Mouse (Mus musculus): Measurements from ENCODE around the gene Gsx1. TPM values are rescaled to one million over a fixed set of nuclear protein-coding genes. Genes with fewer than 3 reads are reported as not detected.

The Gsx1 gene
- 9.8 and 11.2 TPM in 2 replicates for polyA plus RNA-seq (2012; rRNA removed)

- TF ChIP-seq POLR2A (IDR thresholded peaks at IDR 0.05; ENCODE audit: borderline replicate concordance, extremely low read depth, insufficient read depth, insufficient read length, poor library complexity, severe bottlenecking) (no peak), CTCF (IDR thresholded peaks at IDR 0.05; ENCODE audit: borderline replicate concordance, extremely low read depth, insufficient read depth, insufficient read length) (no peak)
- peak; percentile 89 for DNase-seq (ENCODE audit: low read depth)
These were observed at the start of gene Gsx1 for GRCm38 (mm10) chr5:147188571-147188975. Gsx1 (plus strand) TSS chr5:147188696.

DNA sequence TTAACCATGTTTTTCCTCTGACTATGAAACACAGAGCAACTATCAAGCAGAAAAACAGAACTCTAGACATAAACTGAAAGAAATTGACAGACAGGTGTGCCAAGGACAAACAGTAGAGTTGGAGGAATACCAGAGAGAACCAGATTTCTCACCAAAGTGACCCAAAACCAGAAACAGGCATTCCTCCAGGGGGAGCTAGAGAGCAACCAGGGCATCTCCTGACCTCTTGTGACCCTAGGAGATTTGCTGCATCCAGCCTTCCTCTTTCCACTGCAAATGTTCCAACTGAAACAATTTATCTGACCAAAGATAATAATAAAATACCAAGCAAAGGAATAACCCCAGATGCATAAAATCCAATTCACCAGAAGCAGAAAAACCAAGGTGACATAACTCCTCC lies 41.2 kb upstream of the Gsx1 start:
- DNase-seq (ENCODE audit: low read depth) = no peak
- TF ChIP-seq POLR2A (IDR thresholded peaks at IDR 0.05; ENCODE audit: borderline replicate concordance, extremely low read depth, insufficient read depth, insufficient read length, poor library complexity, severe bottlenecking) = no peak
- TF ChIP-seq CTCF (IDR thresholded peaks at IDR 0.05; ENCODE audit: borderline replicate concordance, extremely low read depth, insufficient read depth, insufficient read length) = peak; percentile 7; the same call in 1 of the 2 replicates

DNA sequence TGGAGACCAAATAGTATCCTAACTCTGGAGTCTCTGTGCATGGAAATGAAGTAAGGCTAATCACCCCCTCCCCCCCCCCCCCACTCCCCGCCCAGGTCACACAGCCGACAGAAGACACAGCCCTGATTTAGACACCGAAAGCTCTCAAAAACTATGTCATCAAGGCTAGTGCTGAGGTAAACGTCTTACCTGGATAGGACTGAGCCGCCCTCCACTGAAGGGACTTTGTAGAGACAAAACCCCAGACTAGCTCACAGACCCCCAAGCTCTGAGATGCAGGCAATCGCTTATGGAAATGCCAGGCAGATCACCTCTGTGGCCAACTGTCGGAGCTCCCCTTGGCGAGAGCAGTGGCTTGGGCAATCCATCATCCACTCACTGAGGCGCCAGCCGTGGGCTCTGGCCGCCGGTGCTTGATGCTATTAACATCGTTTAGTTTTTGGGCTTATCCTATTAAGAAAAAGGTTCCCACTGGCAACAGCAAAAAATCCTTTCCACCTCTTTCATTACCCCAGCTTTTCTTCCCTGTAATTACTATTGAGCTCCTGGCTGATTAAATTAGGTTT lies 33.6 kb upstream of the Gsx1 start:
- no peak for DNase-seq (ENCODE audit: low read depth)

GRCm38 (mm10) chr5:147155449-147156133 lies 32.9 kb upstream of the Gsx1 start:
- peak; percentile 94 for DNase-seq (ENCODE audit: low read depth)
- TF ChIP-seq POLR2A (IDR thresholded peaks at IDR 0.05; ENCODE audit: borderline replicate concordance, extremely low read depth, insufficient read depth, insufficient read length, poor library complexity, severe bottlenecking) (no peak), CTCF (IDR thresholded peaks at IDR 0.05; ENCODE audit: borderline replicate concordance, extremely low read depth, insufficient read depth, insufficient read length) (no peak)

More for the DNA sequence above, 33.6 kb upstream of the Gsx1 start:
- no peak for TF ChIP-seq CTCF (IDR thresholded peaks at IDR 0.05; ENCODE audit: borderline replicate concordance, extremely low read depth, insufficient read depth, insufficient read length)
- TF ChIP-seq POLR2A (IDR thresholded peaks at IDR 0.05; ENCODE audit: borderline replicate concordance, extremely low read depth, insufficient read depth, insufficient read length, poor library complexity, severe bottlenecking) = no peak

GRCm38 (mm10) chr5:147156376-147156775 lies 32.1 kb upstream of the Gsx1 start:
- no peak for DNase-seq (ENCODE audit: low read depth)

DNA sequence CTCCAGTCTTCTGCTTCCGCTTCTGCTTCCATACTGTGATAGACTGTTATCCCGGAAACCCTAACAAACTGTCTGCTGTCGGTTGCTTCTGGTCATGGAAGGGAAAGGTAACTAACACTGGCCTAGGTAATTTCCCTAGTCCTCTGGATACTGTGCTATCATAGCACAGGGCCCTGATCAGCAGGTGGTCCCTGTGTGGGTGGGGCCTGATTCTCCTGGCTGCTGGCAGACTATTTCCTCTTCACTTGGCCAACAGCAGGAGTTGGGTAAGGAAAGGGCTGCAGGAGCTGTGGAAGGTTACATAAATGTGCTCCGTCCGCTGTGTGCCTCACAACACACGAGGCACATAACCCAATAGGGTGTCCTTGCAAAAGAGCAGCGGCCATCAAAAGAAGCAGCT lies 31.1 kb upstream of the Gsx1 start:
- TF ChIP-seq POLR2A (IDR thresholded peaks at IDR 0.05; ENCODE audit: borderline replicate concordance, extremely low read depth, insufficient read depth, insufficient read length, poor library complexity, severe bottlenecking) = no peak
- no peak for TF ChIP-seq CTCF (IDR thresholded peaks at IDR 0.05; ENCODE audit: borderline replicate concordance, extremely low read depth, insufficient read depth, insufficient read length)
- no peak for DNase-seq (ENCODE audit: low read depth)

More at GRCm38 (mm10) chr5:147156376-147156775, 32.1 kb upstream of the Gsx1 start:
- TF ChIP-seq POLR2A (IDR thresholded peaks at IDR 0.05; ENCODE audit: borderline replicate concordance, extremely low read depth, insufficient read depth, insufficient read length, poor library complexity, severe bottlenecking) = no peak

DNA sequence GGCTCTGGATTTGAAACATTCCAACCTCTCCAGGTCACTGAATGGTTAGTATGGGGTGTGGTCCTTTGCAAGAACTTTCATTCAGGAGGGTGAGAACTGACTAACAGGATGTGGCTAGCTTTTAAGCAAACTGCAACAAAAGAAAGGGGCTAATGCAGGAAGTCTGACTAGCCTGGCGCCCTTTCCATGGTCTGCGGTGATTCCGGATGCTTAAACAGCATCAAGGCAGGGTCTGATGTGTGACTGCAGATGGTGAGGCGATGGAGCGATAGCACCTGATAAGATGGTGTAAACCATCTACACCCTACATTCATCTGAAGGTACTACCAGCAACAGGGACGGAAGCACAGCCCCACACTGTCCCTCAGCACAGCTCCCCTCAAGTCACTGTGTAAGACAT lies 29.2 kb upstream of the Gsx1 start:
- DNase-seq (ENCODE audit: low read depth) = no peak
- TF ChIP-seq CTCF (IDR thresholded peaks at IDR 0.05; ENCODE audit: borderline replicate concordance, extremely low read depth, insufficient read depth, insufficient read length) (no peak), POLR2A (IDR thresholded peaks at IDR 0.05; ENCODE audit: borderline replicate concordance, extremely low read depth, insufficient read depth, insufficient read length, poor library complexity, severe bottlenecking) (no peak)

- DNase-seq (ENCODE audit: low read depth) = no peak
- no peak for TF ChIP-seq CTCF (IDR thresholded peaks at IDR 0.05; ENCODE audit: borderline replicate concordance, extremely low read depth, insufficient read depth, insufficient read length)
- TF ChIP-seq POLR2A (IDR thresholded peaks at IDR 0.05; ENCODE audit: borderline replicate concordance, extremely low read depth, insufficient read depth, insufficient read length, poor library complexity, severe bottlenecking) = no peak
These were observed 28.7 kb upstream of the Gsx1 start for GRCm38 (mm10) chr5:147159792-147160191.

- peak; percentile 1 for DNase-seq (ENCODE audit: low read depth)
- TF ChIP-seq POLR2A (IDR thresholded peaks at IDR 0.05; ENCODE audit: borderline replicate concordance, extremely low read depth, insufficient read depth, insufficient read length, poor library complexity, severe bottlenecking) (no peak), CTCF (IDR thresholded peaks at IDR 0.05; ENCODE audit: borderline replicate concordance, extremely low read depth, insufficient read depth, insufficient read length) (peak; percentile 40; the same call in 1 of the 2 replicates)
These were observed 23.4 kb upstream of the Gsx1 start for GRCm38 (mm10) chr5:147165060-147165459.

- no peak for TF ChIP-seq CTCF (IDR thresholded peaks at IDR 0.05; ENCODE audit: borderline replicate concordance, extremely low read depth, insufficient read depth, insufficient read length)
- no peak for TF ChIP-seq POLR2A (IDR thresholded peaks at IDR 0.05; ENCODE audit: borderline replicate concordance, extremely low read depth, insufficient read depth, insufficient read length, poor library complexity, severe bottlenecking)
- DNase-seq (ENCODE audit: low read depth) = no peak
These were observed 18.4 kb upstream of the Gsx1 start for GRCm38 (mm10) chr5:147170088-147170487.

DNA sequence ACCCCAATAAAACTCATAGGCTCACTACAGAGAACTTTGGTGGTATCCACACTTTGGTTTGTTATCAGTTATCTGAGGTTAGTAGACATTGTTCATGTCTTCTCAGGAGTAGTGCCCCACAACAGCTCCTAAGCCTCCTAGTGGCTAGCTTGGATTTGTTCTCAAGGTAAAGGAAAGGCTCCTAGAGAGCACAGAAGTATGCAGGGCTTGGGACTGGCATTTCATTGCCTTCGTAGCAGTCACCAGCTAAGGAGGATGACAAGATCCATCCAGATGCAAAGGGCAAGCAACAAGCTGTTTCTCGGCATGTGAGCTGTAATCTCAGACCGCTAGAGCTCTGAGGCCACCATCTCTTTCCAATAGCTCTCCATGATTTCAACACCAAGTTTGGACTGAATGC lies 14.4 kb upstream of the Gsx1 start:
- no peak for DNase-seq (ENCODE audit: low read depth)
- TF ChIP-seq CTCF (IDR thresholded peaks at IDR 0.05; ENCODE audit: borderline replicate concordance, extremely low read depth, insufficient read depth, insufficient read length) (no peak), POLR2A (IDR thresholded peaks at IDR 0.05; ENCODE audit: borderline replicate concordance, extremely low read depth, insufficient read depth, insufficient read length, poor library complexity, severe bottlenecking) (no peak)

All from brain, embryonic 14.5 days (tissue).